Mouse (Mus musculus) frontal cortex, postnatal 25 days (tissue): Measurements from ENCODE around the gene Ston1.

Experiments used
- DNase-seq, 2 experiments: peaks; one replicate each; pipeline ENCODE4 v3.0.0; 2022; ENCODE audit warnings: low spot score in 2 of 2

Gene Ston1

GRCm38 (mm10) chr17:88625931-88626330 is 28.4 kb downstream of the Ston1 start:
- DNase-seq, result no peak

GRCm38 (mm10) chr17:88626347-88626811 is 28.9 kb downstream of the Ston1 start:
- DNase-seq, result no peak

GRCm38 (mm10) chr17:88627150-88627549 is 29.7 kb downstream of the Ston1 start:
- no peak for DNase-seq

GRCm38 (mm10) chr17:88628676-88629380 is 31.3 kb downstream of the Ston1 start:
- no peak for DNase-seq

GRCm38 (mm10) chr17:88629381-88629759 is 31.9 kb downstream of the Ston1 start:
- no peak for DNase-seq

GRCm38 (mm10) chr17:88629931-88630553 is 32.6 kb downstream of the Ston1 start:
- no peak for DNase-seq

GRCm38 (mm10) chr17:88630554-88630948 is 33.1 kb downstream of the Ston1 start:
- DNase-seq, result no peak

GRCm38 (mm10) chr17:88632631-88633030 is 35.1 kb downstream of the Ston1 start:
- no peak for DNase-seq

- no peak for DNase-seq
These were observed 38.6 kb downstream of the Ston1 start for GRCm38 (mm10) chr17:88636076-88636475.

- no peak for DNase-seq
These were observed 39.1 kb downstream of the Ston1 start for GRCm38 (mm10) chr17:88636587-88636986.

- peak; percentile 62 to 65 for DNase-seq
These were observed 43.5 kb downstream of the Ston1 start for GRCm38 (mm10) chr17:88641012-88641411.

GRCm38 (mm10) chr17:88641836-88642235 is 44.4 kb downstream of the Ston1 start:
- no peak for DNase-seq

- no peak for DNase-seq
These were observed 47.4 kb downstream of the Ston1 start for GRCm38 (mm10) chr17:88644876-88645275.

- DNase-seq, result no peak
These were observed 47.8 kb downstream of the Ston1 start for GRCm38 (mm10) chr17:88645299-88645698.

- DNase-seq, result no peak
These were observed 49.7 kb downstream of the Ston1 start for GRCm38 (mm10) chr17:88647149-88647548.

GRCm38 (mm10) chr17:88652010-88652409 is 54.5 kb downstream of the Ston1 start:
- DNase-seq, result peak; percentile 62 to 67

- DNase-seq, result peak; percentile 83 to 88
These were observed 55.4 kb downstream of the Ston1 start for GRCm38 (mm10) chr17:88652702-88653374.

GRCm38 (mm10) chr17:88653375-88653769 is 55.9 kb downstream of the Ston1 start:
- no peak for DNase-seq

- DNase-seq, result no peak
These were observed 61.0 kb downstream of the Ston1 start for GRCm38 (mm10) chr17:88658510-88658909.

GRCm38 (mm10) chr17:88666076-88666475 is 68.6 kb downstream of the Ston1 start:
- no peak for DNase-seq

GRCm38 (mm10) chr17:88668452-88668851 is 71.0 kb downstream of the Ston1 start, which contains the start of gene Gtf2a1l:
Gtf2a1l (plus strand) TSS chr17:88668660.
- DNase-seq, result peak; percentile 31 to 32

- DNase-seq, result no peak
These were observed 72.4 kb downstream of the Ston1 start for GRCm38 (mm10) chr17:88669921-88670320.

- no peak for DNase-seq
These were observed 73.3 kb downstream of the Ston1 start for GRCm38 (mm10) chr17:88670800-88671199.
